Mouse (Mus musculus): ENCODE measurements around the gene Fbxl14. TPM values are rescaled to one million over a fixed set of nuclear protein-coding genes. Genes with fewer than 3 reads are reported as not detected.

Gene Fbxl14
- polyA plus RNA-seq, 1 experiment from 2014 or later: 2.9 TPM

DNA sequence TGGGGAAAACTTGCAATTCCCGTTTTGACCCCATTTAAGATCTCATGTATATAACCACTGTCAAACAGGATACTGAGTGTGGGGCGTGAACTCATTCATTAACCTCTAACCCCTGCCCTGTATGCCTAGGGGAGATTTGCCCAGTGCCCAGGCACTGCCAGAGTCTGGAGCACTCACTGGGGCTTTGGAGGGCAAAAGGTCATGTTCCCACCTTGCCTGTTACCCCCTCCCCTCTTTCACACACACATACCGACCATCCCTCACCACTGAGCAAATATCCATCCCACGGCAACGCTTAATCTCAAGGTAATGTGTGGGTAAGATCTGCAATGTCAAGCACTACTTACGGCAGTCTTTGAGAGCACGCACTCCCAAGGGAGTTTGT, 13.2 kb downstream of the Fbxl14 start:
- no peak overlapping the region for H3K4me2 ChIP-seq (replicated peaks; ENCODE audit: low read depth)
- no peak for ATAC-seq (ENCODE audit: low FRiP score, low TSS enrichment)
- H3K27ac ChIP-seq (replicated peaks): no peak overlapping the region
- no peaks in the 10 kb centered on the region for H3K36me3 ChIP-seq (ENCODE audit: control insufficient read depth, insufficient read depth, low read length)
- 43% methylated on average over 7 of the region's 7 CpGs for WGBS
- TF ChIP-seq CTCF (IDR thresholded peaks at IDR 0.05; ENCODE audit: low read depth) (no peak), EP300 (optimal IDR thresholded peaks at IDR 0.05) (no peak)
- H3K27me3 ChIP-seq (ENCODE audit: control insufficient read depth, insufficient read depth, low read length): no peaks in the 10 kb centered on the region
- H3K9me3 ChIP-seq (ENCODE audit: control insufficient read depth, low read length): no peaks in the 10 kb centered on the region
- no peak overlapping the region for H3K4me3 ChIP-seq (ENCODE audit: low read depth, low read length)
- DNase-seq (ENCODE audit: low spot score): no peak
- no peaks in the 10 kb centered on the region for H3K4me1 ChIP-seq (replicated peaks; ENCODE audit: control insufficient read depth, insufficient read depth)
- H3K9ac ChIP-seq (ENCODE audit: low read length): no peak overlapping the region

GRCm38 (mm10) chr6:119499271-119499670, 19.8 kb downstream of the Fbxl14 start:
- Histone ChIP-seq H3K4me1 (replicated peaks; ENCODE audit: control insufficient read depth, insufficient read depth) (no peaks in the 10 kb centered on the region), H3K4me3 (ENCODE audit: low read depth, low read length) (no peak overlapping the region), H3K27me3 (ENCODE audit: control insufficient read depth, insufficient read depth, low read length) (no peaks in the 10 kb centered on the region), H3K36me3 (ENCODE audit: control insufficient read depth, insufficient read depth, low read length) (no peaks in the 10 kb centered on the region), H3K9me3 (ENCODE audit: control insufficient read depth, low read length) (no peaks in the 10 kb centered on the region), H3K9ac (ENCODE audit: low read length) (no peak overlapping the region), H3K4me2 (replicated peaks; ENCODE audit: low read depth) (no peak overlapping the region), H3K27ac (replicated peaks) (no peak overlapping the region)
- TF ChIP-seq CTCF (IDR thresholded peaks at IDR 0.05; ENCODE audit: low read depth): no peak
- TF ChIP-seq EP300 (optimal IDR thresholded peaks at IDR 0.05): no peak
- ATAC-seq (ENCODE audit: low FRiP score, low TSS enrichment) (peak; percentile 42), DNase-seq (ENCODE audit: low spot score) (peak; percentile 32)
- WGBS: 13% methylated on average over 5 of the region's 5 CpGs

- Histone ChIP-seq H3K27me3 (ENCODE audit: control insufficient read depth, insufficient read depth, low read length) (no peaks in the 10 kb centered on the region), H3K9me3 (ENCODE audit: control insufficient read depth, low read length) (no peaks in the 10 kb centered on the region), H3K36me3 (ENCODE audit: control insufficient read depth, insufficient read depth, low read length) (no peaks in the 10 kb centered on the region), H3K9ac (ENCODE audit: low read length) (no peak overlapping the region), H3K4me2 (replicated peaks; ENCODE audit: low read depth) (no peak overlapping the region), H3K4me3 (ENCODE audit: low read depth, low read length) (no peak overlapping the region), H3K27ac (replicated peaks) (no peak overlapping the region), H3K4me1 (replicated peaks; ENCODE audit: control insufficient read depth, insufficient read depth) (no peaks in the 10 kb centered on the region)
- ATAC-seq (ENCODE audit: low FRiP score, low TSS enrichment): no peak
- no peak for TF ChIP-seq EP300 (optimal IDR thresholded peaks at IDR 0.05)
- TF ChIP-seq CTCF (IDR thresholded peaks at IDR 0.05; ENCODE audit: low read depth): no peak
- WGBS: 64% methylated on average over 5 of the region's 5 CpGs
- no peak for DNase-seq (ENCODE audit: low spot score)
Measured at GRCm38 (mm10) chr6:119500086-119500485, 20.6 kb downstream of the Fbxl14 start.

- H3K36me3 ChIP-seq (ENCODE audit: control insufficient read depth, insufficient read depth, low read length): no peaks in the 10 kb centered on the region
- WGBS: 54% methylated on average over 9 of the region's 9 CpGs
- no peak overlapping the region for H3K4me2 ChIP-seq (replicated peaks; ENCODE audit: low read depth)
- H3K9me3 ChIP-seq (ENCODE audit: control insufficient read depth, low read length): no peaks in the 10 kb centered on the region
- no peak overlapping the region for H3K9ac ChIP-seq (ENCODE audit: low read length)
- ATAC-seq (ENCODE audit: low FRiP score, low TSS enrichment) (no peak), DNase-seq (ENCODE audit: low spot score) (no peak)
- TF ChIP-seq CTCF (IDR thresholded peaks at IDR 0.05; ENCODE audit: low read depth) (no peak), EP300 (optimal IDR thresholded peaks at IDR 0.05) (no peak)
- no peaks in the 10 kb centered on the region for H3K27me3 ChIP-seq (ENCODE audit: control insufficient read depth, insufficient read depth, low read length)
- H3K27ac ChIP-seq (replicated peaks): no peak overlapping the region
- H3K4me1 ChIP-seq (replicated peaks; ENCODE audit: control insufficient read depth, insufficient read depth): no peaks in the 10 kb centered on the region
- H3K4me3 ChIP-seq (ENCODE audit: low read depth, low read length): no peak overlapping the region
Measured at GRCm38 (mm10) chr6:119502031-119502430, 22.6 kb downstream of the Fbxl14 start.

GRCm38 (mm10) chr6:119504756-119505155, 25.3 kb downstream of the Fbxl14 start:
- no peak overlapping the region for H3K4me2 ChIP-seq (replicated peaks; ENCODE audit: low read depth)
- no peaks in the 10 kb centered on the region for H3K4me1 ChIP-seq (replicated peaks; ENCODE audit: control insufficient read depth, insufficient read depth)
- DNase-seq (ENCODE audit: low spot score): no peak
- no peaks in the 10 kb centered on the region for H3K9me3 ChIP-seq (ENCODE audit: control insufficient read depth, low read length)
- no peak overlapping the region for H3K27ac ChIP-seq (replicated peaks)
- H3K36me3 ChIP-seq (ENCODE audit: control insufficient read depth, insufficient read depth, low read length): no peaks in the 10 kb centered on the region
- H3K4me3 ChIP-seq (ENCODE audit: low read depth, low read length): no peak overlapping the region
- ATAC-seq (ENCODE audit: low FRiP score, low TSS enrichment): no peak
- 65% methylated on average over 8 of the region's 8 CpGs for WGBS
- no peak for TF ChIP-seq EP300 (optimal IDR thresholded peaks at IDR 0.05)
- no peak for TF ChIP-seq CTCF (IDR thresholded peaks at IDR 0.05; ENCODE audit: low read depth)
- H3K9ac ChIP-seq (ENCODE audit: low read length): no peak overlapping the region
- no peaks in the 10 kb centered on the region for H3K27me3 ChIP-seq (ENCODE audit: control insufficient read depth, insufficient read depth, low read length)

DNA sequence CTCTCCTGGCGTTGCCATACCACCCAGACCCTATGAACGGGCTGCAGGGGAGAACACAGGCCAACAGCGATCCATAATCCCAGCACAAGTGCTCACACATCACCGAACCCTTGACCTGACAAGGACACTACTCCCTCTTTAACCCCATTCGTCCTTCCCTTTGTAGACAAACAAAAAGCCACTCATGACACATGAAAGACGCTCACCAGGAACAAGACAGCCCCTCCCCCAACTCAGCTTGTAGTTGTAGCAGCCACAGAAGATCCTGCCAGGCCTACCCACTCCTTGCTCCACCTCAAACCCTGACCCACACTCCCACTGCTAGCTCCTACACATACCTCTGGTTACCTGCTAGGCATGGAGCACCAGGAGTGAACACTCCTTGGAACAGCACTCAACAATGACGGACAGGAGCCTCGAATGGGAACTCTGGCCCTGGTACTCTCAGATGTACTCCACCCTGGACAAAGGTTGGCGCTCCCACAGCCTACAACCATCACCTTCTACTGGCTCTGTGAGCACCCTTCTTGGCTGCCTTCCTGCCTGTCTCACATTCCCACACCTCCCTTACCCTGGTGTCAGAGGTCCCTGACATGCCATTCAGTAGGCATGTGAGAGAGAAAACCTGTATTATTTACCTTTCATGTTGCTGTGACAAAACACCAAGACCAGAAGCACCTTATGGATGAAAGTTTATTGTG, 26.2 kb downstream of the Fbxl14 start:
- DNase-seq (ENCODE audit: low spot score) (no peak), ATAC-seq (ENCODE audit: low FRiP score, low TSS enrichment) (peak; percentile 42; the same call in 1 of the 2 replicates)
- H3K9me3 ChIP-seq (ENCODE audit: control insufficient read depth, low read length): no peaks in the 10 kb centered on the region
- H3K4me2 ChIP-seq (replicated peaks; ENCODE audit: low read depth): no peak overlapping the region
- H3K27me3 ChIP-seq (ENCODE audit: control insufficient read depth, insufficient read depth, low read length): no peaks in the 10 kb centered on the region
- H3K4me1 ChIP-seq (replicated peaks; ENCODE audit: control insufficient read depth, insufficient read depth): no peaks in the 10 kb centered on the region
- WGBS: 77% methylated on average over 9 of the region's 9 CpGs
- no peaks in the 10 kb centered on the region for H3K36me3 ChIP-seq (ENCODE audit: control insufficient read depth, insufficient read depth, low read length)
- no peak overlapping the region for H3K27ac ChIP-seq (replicated peaks)
- TF ChIP-seq EP300 (optimal IDR thresholded peaks at IDR 0.05) (no peak), CTCF (IDR thresholded peaks at IDR 0.05; ENCODE audit: low read depth) (no peak)
- H3K9ac ChIP-seq (ENCODE audit: low read length): no peak overlapping the region
- no peak overlapping the region for H3K4me3 ChIP-seq (ENCODE audit: low read depth, low read length)

Measured in stomach, postnatal 0 days (tissue).